Mouse (Mus musculus) limb, embryonic 14.5 days (tissue): ENCODE measurements around the gene Col4a3. TPM values are rescaled to one million over a fixed set of nuclear protein-coding genes. Genes with fewer than 3 reads are reported as not detected.

Source experiments
- ATAC-seq: fragments of 200-750 bp; cut with Nextera tagmentation; 2 replicates; pipeline ENCODE4 v1.8.0; 2017; ENCODE audit warnings: low read depth, moderate number of reproducible peaks, moderate TSS enrichment; ENCODE audit not compliant: low FRiP score
- DNase-seq: peaks from one replicate; pipeline ENCODE4 v3.0.0-alpha.2; 2015; ENCODE audit warnings: low spot score
- H3K27ac ChIP-seq: fragments of 300-500 bp; sonication (generic); replicated peaks from 2 replicates; pipeline ENCODE4 v1.5.1; 2014; ENCODE audit warnings: low read depth, mild to moderate bottlenecking, low read length, moderate library complexity, mixed read lengths
- H3K27me3 ChIP-seq: fragments of 300-500 bp; sonication (generic); 2 replicates; pipeline ENCODE4 v1.6.1; 2014; ENCODE audit warnings: low read length, mixed read lengths; ENCODE audit not compliant: control insufficient read depth, insufficient read depth
- H3K36me3 ChIP-seq: fragments of 300-500 bp; sonication (generic); 2 replicates; pipeline ENCODE4 v1.6.1; 2014; ENCODE audit warnings: mild to moderate bottlenecking, low read length, moderate library complexity, mixed read lengths; ENCODE audit not compliant: control insufficient read depth, insufficient read depth
- H3K4me1 ChIP-seq: fragments of 300-500 bp; sonication (generic); 2 replicates; pipeline ENCODE4 v1.6.1; 2014; ENCODE audit warnings: antibody characterized with exemption, low read length, mixed read lengths; ENCODE audit not compliant: control insufficient read depth, insufficient read depth
- H3K4me2 ChIP-seq: fragments of 300-500 bp; sonication (generic); replicated peaks from 2 replicates; pipeline ENCODE4 v1.6.1; 2014; ENCODE audit warnings: low read depth, mild to moderate bottlenecking, low read length, moderate library complexity; ENCODE audit not compliant: severe bottlenecking
- H3K4me3 ChIP-seq: fragments of 300-500 bp; sonication (generic); replicated peaks from 2 replicates; pipeline ENCODE4 v1.5.1; 2014; ENCODE audit warnings: low read length
- H3K9ac ChIP-seq: fragments of 300-500 bp; sonication (generic); 2 replicates; pipeline ENCODE4 v1.6.1; 2014; ENCODE audit warnings: mild to moderate bottlenecking, low read depth, low read length, moderate library complexity; ENCODE audit not compliant: severe bottlenecking
- H3K9me3 ChIP-seq: fragments of 300-500 bp; sonication (generic); 2 replicates; pipeline ENCODE4 v1.6.1; 2016; ENCODE audit warnings: low read length; ENCODE audit not compliant: control insufficient read depth
- POLR2A ChIP-seq: fragments of 200-500 bp; IDR thresholded peaks from 2 replicates; pipeline ENCODE4 v1.8.0; 2012; ENCODE audit warnings: inconsistent platforms, mild to moderate bottlenecking, moderate library complexity, borderline replicate concordance; ENCODE audit not compliant: insufficient read depth, insufficient read length; ENCODE audit errors: extremely low read depth
- WGBS: fragments of 180-500 bp; shearing (Covaris S2); extraction: QIAGEN DNeasy Blood & Tissue Kit; methylation state at CpG from one replicate; pipeline ENCODE4 v1.1.7; 2014; 5-methylcytosine and 5-hydroxymethylcytosine counted together
- polyA plus RNA-seq, 2 experiments: library from polyadenylated mRNA; depleted of rRNA in 1 of 2; stranded (reverse) in 1 of 2; unstranded in 1 of 2; fragments of >200 nt; fragmentation: Nextera tagmentation in 1 of 2; extraction: Ambion mirVana in 1 of 2; gene quantifications; 2 replicates each; pipeline versions ENCODE4 v1.2.1 to v1.2.3; 2012 to 2014

Gene Col4a3
- 0.04 and 0.06 TPM in 2 replicates for polyA plus RNA-seq (2012; rRNA removed)
- 0.03 TPM in 1 of 2 replicates, not detected in the other for polyA plus RNA-seq (2014; fragmentation: Nextera tagmentation; extraction: Ambion mirVana)

GRCm38 (mm10) chr1:82586713-82587399 is at the start of gene Col4a3, which contains the start of gene Col4a4:
Gene Col4a3 (plus strand): TSS chr1:82586921.
Gene Col4a4 (minus strand): TSS chr1:82586849.
- Histone ChIP-seq H3K9me3 (no peaks in the 10 kb centered on the region), H3K36me3 (no peaks in the 10 kb centered on the region), H3K4me1 (no peaks in the 10 kb centered on the region), H3K9ac (peak within 1 kb of the TSS; percentile 46), H3K4me2 (peak within 1 kb of the TSS; percentile 54), H3K27ac (no peak within 1 kb of the TSS), H3K4me3 (peak within 1 kb of the TSS; percentile 33), H3K27me3 (peaks cover 23% of the 10 kb centered on the region)
- WGBS, result 3% methylated on average over 32 of the region's 34 CpGs
- ATAC-seq (no peak), DNase-seq (no peak)
- TF ChIP-seq POLR2A, result no peak

GRCm38 (mm10) chr1:82537848-82538247 is 48.9 kb upstream of the Col4a3 start:
- H3K9ac ChIP-seq, result no peak overlapping the region
- DNase-seq (no peak), ATAC-seq (no peak)
- H3K4me1 ChIP-seq, result no peaks in the 10 kb centered on the region
- H3K36me3 ChIP-seq, result no peaks in the 10 kb centered on the region
- H3K4me3 ChIP-seq, result no peak overlapping the region
- TF ChIP-seq POLR2A, result no peak
- H3K27ac ChIP-seq, result no peak overlapping the region
- no peak overlapping the region for H3K4me2 ChIP-seq
- no peaks in the 10 kb centered on the region for H3K9me3 ChIP-seq
- WGBS, result 58% methylated on average over 3 of the region's 3 CpGs
- H3K27me3 ChIP-seq, result no peaks in the 10 kb centered on the region

- H3K9me3 ChIP-seq, result no peaks in the 10 kb centered on the region
- WGBS, result 66% methylated on average over 5 of the region's 5 CpGs
- no peak for TF ChIP-seq POLR2A
- H3K9ac ChIP-seq, result no peak overlapping the region
- H3K4me2 ChIP-seq, result no peak overlapping the region
- H3K27ac ChIP-seq, result no peak overlapping the region
- ATAC-seq, result no peak
- H3K36me3 ChIP-seq, result no peaks in the 10 kb centered on the region
- H3K4me1 ChIP-seq, result peaks cover 3% of the 10 kb centered on the region; the same call in 1 of the 2 replicates
- H3K4me3 ChIP-seq, result no peak overlapping the region
- DNase-seq, result no peak
- H3K27me3 ChIP-seq, result no peaks in the 10 kb centered on the region
These were observed 46.7 kb upstream of the Col4a3 start for GRCm38 (mm10) chr1:82540056-82540455.

GRCm38 (mm10) chr1:82543934-82544333 is 42.8 kb upstream of the Col4a3 start:
- ATAC-seq (no peak), DNase-seq (no peak)
- peaks cover 3% of the 10 kb centered on the region; the same call in 1 of the 2 replicates for H3K4me1 ChIP-seq
- 89% methylated on average over 2 of the region's 2 CpGs for WGBS
- H3K9ac ChIP-seq, result no peak overlapping the region
- H3K36me3 ChIP-seq, result no peaks in the 10 kb centered on the region
- TF ChIP-seq POLR2A, result no peak
- H3K4me3 ChIP-seq, result no peak overlapping the region
- H3K9me3 ChIP-seq, result no peaks in the 10 kb centered on the region
- H3K27ac ChIP-seq, result no peak overlapping the region
- H3K4me2 ChIP-seq, result no peak overlapping the region
- no peaks in the 10 kb centered on the region for H3K27me3 ChIP-seq

GRCm38 (mm10) chr1:82544419-82545185 is 42.1 kb upstream of the Col4a3 start:
- Histone ChIP-seq H3K27ac (no peak overlapping the region), H3K27me3 (no peaks in the 10 kb centered on the region), H3K4me3 (no peak overlapping the region), H3K4me1 (peaks cover 3% of the 10 kb centered on the region; the same call in 1 of the 2 replicates), H3K4me2 (no peak overlapping the region), H3K36me3 (no peaks in the 10 kb centered on the region), H3K9me3 (no peaks in the 10 kb centered on the region), H3K9ac (no peak overlapping the region)
- DNase-seq (no peak), ATAC-seq (no peak)
- 29% methylated on average over 6 of the region's 6 CpGs for WGBS
- no peak for TF ChIP-seq POLR2A
